Mouse (Mus musculus) left cerebral cortex, adult 11 months (tissue): ENCODE measurements around the gene Wscd2.

Source experiments
- DNase-seq: peaks from one replicate; pipeline ENCODE4 v3.0.0; 2022; ENCODE audit warnings: low spot score

Wscd2 gene

GRCm38 (mm10) chr5:113539858-113540257 is 49.7 kb downstream of the Wscd2 start:
- no peak for DNase-seq

GRCm38 (mm10) chr5:113541196-113541595 is 51.1 kb downstream of the Wscd2 start:
- DNase-seq, result no peak

- no peak for DNase-seq
Measured at GRCm38 (mm10) chr5:113542885-113543476, 52.8 kb downstream of the Wscd2 start.

GRCm38 (mm10) chr5:113547949-113548700 is 58.0 kb downstream of the Wscd2 start:
- DNase-seq, result peak; percentile 31

- DNase-seq, result no peak
Measured at GRCm38 (mm10) chr5:113550249-113550648, 60.1 kb downstream of the Wscd2 start.

GRCm38 (mm10) chr5:113550759-113551158 is 60.6 kb downstream of the Wscd2 start:
- no peak for DNase-seq

GRCm38 (mm10) chr5:113553402-113553897 is 63.3 kb downstream of the Wscd2 start:
- DNase-seq, result no peak

GRCm38 (mm10) chr5:113554095-113554494 is 64.0 kb downstream of the Wscd2 start:
- no peak for DNase-seq

GRCm38 (mm10) chr5:113554571-113554970 is 64.4 kb downstream of the Wscd2 start:
- DNase-seq, result no peak

- DNase-seq, result no peak
Measured at GRCm38 (mm10) chr5:113555684-113556083, 65.6 kb downstream of the Wscd2 start.

- no peak for DNase-seq
Measured at GRCm38 (mm10) chr5:113558065-113558464, 67.9 kb downstream of the Wscd2 start.

- DNase-seq, result no peak
Measured at GRCm38 (mm10) chr5:113559627-113560026, 69.5 kb downstream of the Wscd2 start.

- DNase-seq, result no peak
Measured at GRCm38 (mm10) chr5:113564463-113564862, 74.3 kb downstream of the Wscd2 start.

GRCm38 (mm10) chr5:113565101-113565854 is 75.1 kb downstream of the Wscd2 start:
- DNase-seq, result no peak

GRCm38 (mm10) chr5:113565858-113566257 is 75.7 kb downstream of the Wscd2 start:
- no peak for DNase-seq

GRCm38 (mm10) chr5:113570056-113570717 is 80.1 kb downstream of the Wscd2 start:
- DNase-seq, result no peak

- DNase-seq, result no peak
Measured at GRCm38 (mm10) chr5:113577555-113577954, 87.4 kb downstream of the Wscd2 start.

- no peak for DNase-seq
Measured at GRCm38 (mm10) chr5:113578428-113578827, 88.3 kb downstream of the Wscd2 start.

GRCm38 (mm10) chr5:113579128-113579527 is 89.0 kb downstream of the Wscd2 start:
- DNase-seq, result no peak

- no peak for DNase-seq
Measured at GRCm38 (mm10) chr5:113580248-113580647, 90.1 kb downstream of the Wscd2 start.

GRCm38 (mm10) chr5:113580801-113581200 is 90.7 kb downstream of the Wscd2 start:
- DNase-seq, result no peak
